25 mouse cellular contexts compared by ENCODE assay signal in genomic region chr8:44788290-44788689, GRCm38 (mm10).
DNase-seq lines count a peak whose midpoint lies in the region; ATAC-seq lines count a peak whose summit lies in the region.
"Had no signal": no experiment of that assay in that cellular context is flagged by ENCODE, and none has a peak within 500 bp of the region (broad histone marks: within the 10 kb centered on the region; RNA-seq: fewer than 3 reads in every experiment).

No protein-coding gene starts in this region.

- no peak overlapping the region for H3K27ac ChIP-seq in kidney, embryonic 16.5 days (ENCODE audit: low read length)
- H3K27ac ChIP-seq in neural tube, embryonic 11.5 days (ENCODE audit: low read depth, low read length): no peak overlapping the region
- H3K27ac ChIP-seq: embryonic facial prominence, embryonic 10.5 days; embryonic facial prominence, embryonic 12.5 days; forebrain, embryonic 13.5 days had no signal

- H3K9ac ChIP-seq in kidney, embryonic 16.5 days (replicated peaks; ENCODE audit: low read length): no peak overlapping the region
- H3K9ac ChIP-seq in neural tube, embryonic 11.5 days (ENCODE audit: low read length): no peak overlapping the region
- H3K9ac ChIP-seq: embryonic facial prominence, embryonic 12.5 days; forebrain, embryonic 13.5 days had no signal

- no peaks in the 10 kb centered on the region for H3K36me3 ChIP-seq in kidney, embryonic 16.5 days (ENCODE audit: insufficient read depth, low read length)
- H3K36me3 ChIP-seq in neural tube, embryonic 11.5 days (ENCODE audit: control insufficient read depth, insufficient read depth, low read length): no peaks in the 10 kb centered on the region
- H3K36me3 ChIP-seq: embryonic facial prominence, embryonic 10.5 days; embryonic facial prominence, embryonic 12.5 days; G1E had no signal

- no peak overlapping the region for H3K4me2 ChIP-seq in kidney, embryonic 16.5 days (replicated peaks; ENCODE audit: low read depth, low read length)
- no peak overlapping the region for H3K4me2 ChIP-seq in neural tube, embryonic 11.5 days (ENCODE audit: low read depth)
- H3K4me2 ChIP-seq: embryonic facial prominence, embryonic 12.5 days; forebrain, embryonic 13.5 days had no signal

- no peaks in the 10 kb centered on the region for H3K9me3 ChIP-seq in kidney, embryonic 16.5 days (ENCODE audit: low read length)
- no peaks in the 10 kb centered on the region for H3K9me3 ChIP-seq in neural tube, embryonic 11.5 days (ENCODE audit: control insufficient read depth, low read length)
- H3K9me3 ChIP-seq: embryonic facial prominence, embryonic 10.5 days; embryonic facial prominence, embryonic 12.5 days; forebrain, embryonic 13.5 days had no signal

- peak; percentile 34 for DNase-seq in heart, adult 11 months
- DNase-seq in heart, postnatal 10 days: no peak
- no peak for DNase-seq in kidney, postnatal 25 days
- no peak for DNase-seq in neural tube, embryonic 11.5 days (ENCODE audit: low spot score)
- no peak for DNase-seq in neural tube, embryonic 10.5 days (ENCODE audit: extremely low spot score, low spot score)
- DNase-seq in mesoderm, embryonic 11.5 days (ENCODE audit: low read depth, low spot score): peak; percentile 21
- DNase-seq in left cerebral cortex, adult 18-20 months (ENCODE audit: low spot score in 2 of 2): no peak
- DNase-seq: adrenal gland, adult 8-10 months; adrenal gland, postnatal 14 days; adrenal gland, postnatal 36 days; B cell, adult 2 months; cerebellum, adult 11-12 months; cerebellum, adult 2 months; cerebellum, adult 9-10 months; cerebellum, postnatal 10 days; cerebellum, postnatal 25 days had no signal

- H3K4me3 ChIP-seq in kidney, embryonic 16.5 days (ENCODE audit: low read length): no peak overlapping the region
- no peak overlapping the region for H3K4me3 ChIP-seq in neural tube, embryonic 11.5 days (ENCODE audit: low read depth, low read length)
- H3K4me3 ChIP-seq: embryonic facial prominence, embryonic 10.5 days; embryonic facial prominence, embryonic 12.5 days; forebrain, embryonic 13.5 days had no signal

- no peaks in the 10 kb centered on the region for H3K27me3 ChIP-seq in kidney, embryonic 16.5 days (ENCODE audit: insufficient read depth, low read length)
- no peaks in the 10 kb centered on the region for H3K27me3 ChIP-seq in neural tube, embryonic 11.5 days (ENCODE audit: control insufficient read depth, insufficient read depth, low read length)
- H3K27me3 ChIP-seq: CH12.LX; embryonic facial prominence, embryonic 12.5 days; forebrain, embryonic 13.5 days; Patski had no signal

- ATAC-seq in kidney, embryonic 16.5 days (ENCODE audit: low FRiP score, low TSS enrichment): peak; percentile 31; the same call in 1 of the 2 replicates
- ATAC-seq in neural tube, embryonic 11.5 days (ENCODE audit: insufficient read depth, low FRiP score, low TSS enrichment): peak; percentile 72
- ATAC-seq: activated CD4-positive, CD25-positive, alpha-beta regulatory T cell, adult 4 months; CD4-positive, CD25-positive, alpha-beta regulatory T cell, adult 4 months; forebrain, embryonic 13.5 days; Patski had no signal

- 32% methylated on average over 3 of the region's 3 CpGs for WGBS in kidney, embryonic 16.5 days
- 30% methylated on average over 3 of the region's 3 CpGs for WGBS in neural tube, embryonic 11.5 days

- H3K4me1 ChIP-seq in kidney, embryonic 16.5 days (ENCODE audit: insufficient read depth, low read length): no peaks in the 10 kb centered on the region
- H3K4me1 ChIP-seq in neural tube, embryonic 11.5 days (ENCODE audit: control insufficient read depth, insufficient read depth, low read length): 0 out of 2 replicates have a peak, but pooled peaks cover 3% of the 10 kb centered on the region
- H3K4me1 ChIP-seq: embryonic facial prominence, embryonic 10.5 days; embryonic facial prominence, embryonic 12.5 days had no signal

- intact Hi-C loops in heart, postnatal 10 days (cut with DNase I): no loop called here

Comparison
In these comparisons a context has a peak if more than half of its experiments do, and no peak if none do; other contexts are left out.
1. DNase-seq: peak in heart, adult 11 months (single experiment) and mesoderm, embryonic 11.5 days (single experiment); none in heart, postnatal 10 days (0 of 2), kidney, postnatal 25 days (0 of 2), neural tube, embryonic 11.5 days (single experiment), neural tube, embryonic 10.5 days (single experiment) and left cerebral cortex, adult 18-20 months (0 of 2).